Mouse (Mus musculus): Measurements from ENCODE around the gene Ntrk2.
"Not testable (repeated sequence)": the region's sequence is repeated elsewhere in the genome, so short reads cannot be mapped to it uniquely, and the experiment has no call there.

Ntrk2 gene

GRCm38 (mm10) chr13:59030574-59030973 is 224.2 kb downstream of the Ntrk2 start:
- DNase-seq (ENCODE audit: low read depth, low spot score): no peak

GRCm38 (mm10) chr13:59040156-59040915 is 234.0 kb downstream of the Ntrk2 start:
- no peak for DNase-seq (ENCODE audit: low read depth, low spot score)

GRCm38 (mm10) chr13:59041013-59041764 is 234.8 kb downstream of the Ntrk2 start:
- DNase-seq (ENCODE audit: low read depth, low spot score): no peak

GRCm38 (mm10) chr13:59052188-59052587 is 245.8 kb downstream of the Ntrk2 start:
- no peak for DNase-seq (ENCODE audit: low read depth, low spot score)

- DNase-seq (ENCODE audit: low read depth, low spot score): not testable (repeated sequence)
Measured at GRCm38 (mm10) chr13:59054331-59054730, 248.0 kb downstream of the Ntrk2 start.

GRCm38 (mm10) chr13:59056859-59057258 is 250.5 kb downstream of the Ntrk2 start:
- DNase-seq (ENCODE audit: low read depth, low spot score): peak; percentile 39

GRCm38 (mm10) chr13:59057886-59058285 is 251.5 kb downstream of the Ntrk2 start:
- DNase-seq (ENCODE audit: low read depth, low spot score): no peak

GRCm38 (mm10) chr13:59059118-59059517 is 252.7 kb downstream of the Ntrk2 start:
- DNase-seq (ENCODE audit: low read depth, low spot score): no peak

- no peak for DNase-seq (ENCODE audit: low read depth, low spot score)
Measured at GRCm38 (mm10) chr13:59065677-59066076, 259.3 kb downstream of the Ntrk2 start.

- peak; percentile 55 for DNase-seq (ENCODE audit: low read depth, low spot score)
Measured at GRCm38 (mm10) chr13:59073635-59074256, 267.4 kb downstream of the Ntrk2 start.

GRCm38 (mm10) chr13:59076489-59076888 is 270.1 kb downstream of the Ntrk2 start:
- DNase-seq (ENCODE audit: low read depth, low spot score): no peak

GRCm38 (mm10) chr13:59079761-59080461 is 273.5 kb downstream of the Ntrk2 start:
- no peak for DNase-seq (ENCODE audit: low read depth, low spot score)

GRCm38 (mm10) chr13:59080468-59080867 is 274.1 kb downstream of the Ntrk2 start:
- DNase-seq (ENCODE audit: low read depth, low spot score): no peak

- no peak for DNase-seq (ENCODE audit: low read depth, low spot score)
Measured at GRCm38 (mm10) chr13:59089016-59089415, 282.6 kb downstream of the Ntrk2 start.

GRCm38 (mm10) chr13:59091138-59091971 is 285.0 kb downstream of the Ntrk2 start:
- no peak for DNase-seq (ENCODE audit: low read depth, low spot score)

- no peak for DNase-seq (ENCODE audit: low read depth, low spot score)
Measured at GRCm38 (mm10) chr13:59092045-59092857, 285.9 kb downstream of the Ntrk2 start.

- no peak for DNase-seq (ENCODE audit: low read depth, low spot score)
Measured at GRCm38 (mm10) chr13:59092858-59093154, 286.4 kb downstream of the Ntrk2 start.

- no peak for DNase-seq (ENCODE audit: low read depth, low spot score)
Measured at GRCm38 (mm10) chr13:59094722-59095121, 288.4 kb downstream of the Ntrk2 start.

GRCm38 (mm10) chr13:59095811-59096391 is 289.5 kb downstream of the Ntrk2 start:
- DNase-seq (ENCODE audit: low read depth, low spot score): no peak

GRCm38 (mm10) chr13:59100086-59100485 is 293.7 kb downstream of the Ntrk2 start:
- no peak for DNase-seq (ENCODE audit: low read depth, low spot score)

Data from skeletal muscle tissue, adult 2 months (tissue).